Mouse (Mus musculus): ENCODE data around the gene Ap2m1. TPM values are rescaled to one million over a fixed set of nuclear protein-coding genes. Genes with fewer than 3 reads are reported as not detected.

Gene Ap2m1
- polyA plus RNA-seq, 1 experiment from 2014 or later: 834 TPM

DNA sequence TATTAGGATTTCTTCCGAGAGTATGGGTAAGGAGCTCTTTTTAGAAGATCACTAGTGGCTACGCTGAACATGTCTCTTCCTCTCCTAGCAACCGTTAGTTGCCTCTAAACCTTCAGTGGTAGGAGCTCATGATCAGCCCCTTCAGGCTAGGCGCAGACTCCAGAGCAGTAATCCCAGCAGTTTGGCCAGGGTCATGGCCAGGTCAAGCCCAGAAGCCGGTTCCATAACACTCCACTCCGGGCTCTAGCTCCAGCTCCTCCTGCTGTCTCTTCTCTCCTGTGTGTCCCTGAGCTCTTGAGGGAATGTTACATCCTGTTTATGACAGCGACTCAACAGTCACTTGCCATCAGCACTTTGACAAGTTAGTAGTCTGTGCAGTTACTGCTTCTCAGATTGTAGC, 22.1 kb downstream of the Ap2m1 start:
- Histone ChIP-seq H3K4me2 (no peak overlapping the region), H3K36me3 (replicated peaks) (peaks cover 86% of the 10 kb centered on the region), H3K9me3 (no peaks in the 10 kb centered on the region), H3K27ac (no peak overlapping the region), H3K4me1 (no peaks in the 10 kb centered on the region), H3K4me3 (replicated peaks) (no peak overlapping the region), H3K27me3 (no peaks in the 10 kb centered on the region), H3K9ac (no peak overlapping the region)
- WGBS: 87% methylated on average over 7 of the region's 7 CpGs
- no peak for ATAC-seq (ENCODE audit: low FRiP score)

DNA sequence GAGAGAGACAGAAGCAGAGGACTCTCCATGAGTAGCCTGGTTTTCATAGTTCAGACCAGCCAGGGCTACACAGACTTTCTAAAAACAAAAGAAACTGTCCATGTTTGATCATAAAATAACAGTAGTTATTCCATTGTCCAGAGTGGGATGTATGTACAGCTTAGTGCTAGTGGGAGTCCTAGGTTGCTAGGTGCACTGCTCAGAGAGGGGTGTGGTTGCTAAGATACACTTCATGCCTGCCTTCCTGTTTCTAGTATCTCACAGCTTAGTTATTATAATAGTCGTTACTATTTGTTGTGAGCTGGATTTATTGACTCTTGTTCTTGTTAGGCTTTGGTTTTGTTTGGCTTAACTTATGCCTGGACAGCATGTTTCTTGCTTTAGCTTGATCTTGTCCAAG, 29.8 kb downstream of the Ap2m1 start:
- ATAC-seq (ENCODE audit: low FRiP score): no peak
- H3K4me1 ChIP-seq: no peaks in the 10 kb centered on the region
- H3K4me2 ChIP-seq: no peak overlapping the region
- no peak overlapping the region for H3K27ac ChIP-seq
- WGBS: 60% methylated on average over 1 of the region's 1 CpGs
- no peaks in the 10 kb centered on the region for H3K9me3 ChIP-seq
- no peak overlapping the region for H3K4me3 ChIP-seq (replicated peaks)
- H3K9ac ChIP-seq: no peak overlapping the region
- peaks cover 32% of the 10 kb centered on the region for H3K36me3 ChIP-seq (replicated peaks)
- no peaks in the 10 kb centered on the region for H3K27me3 ChIP-seq

DNA sequence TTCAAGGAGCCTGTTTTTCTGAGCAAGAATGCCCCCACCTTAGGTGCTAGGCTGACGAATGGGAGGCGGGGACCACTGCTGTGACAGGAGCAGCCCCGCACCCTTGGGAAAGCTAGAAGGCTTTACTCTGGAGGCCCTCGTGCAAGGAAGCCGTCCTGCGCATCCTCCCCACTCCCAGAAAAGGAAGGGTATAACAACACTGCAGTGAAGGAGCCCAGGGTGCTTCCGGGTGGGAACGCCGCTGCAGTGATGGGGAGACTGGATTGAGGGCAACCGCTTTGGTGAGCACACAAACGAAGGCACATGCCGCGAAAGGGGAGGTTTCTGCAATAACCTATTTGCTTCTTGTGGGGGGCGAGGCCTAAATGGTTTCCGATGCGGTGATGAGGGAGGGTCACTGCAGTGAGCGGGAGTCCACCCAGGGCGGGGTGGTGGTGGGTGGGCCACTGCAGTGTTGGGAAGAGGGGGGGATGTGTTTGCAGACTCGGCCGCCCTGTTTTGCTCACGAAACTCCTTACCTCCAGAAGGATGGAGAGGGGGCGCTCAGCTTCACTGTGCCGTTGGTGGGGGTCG, 54.2 kb downstream of the Ap2m1 start, which contains the start of gene Vwa5b2:
TSS of gene Vwa5b2 (plus strand) at position 106 of the 573 bp plus-strand sequence.
- peak; percentile 55 for ATAC-seq (ENCODE audit: low FRiP score)
- Histone ChIP-seq H3K36me3 (replicated peaks) (no peaks in the 10 kb centered on the region), H3K9ac (peak within 1 kb of the TSS; percentile 63), H3K9me3 (no peaks in the 10 kb centered on the region), H3K27ac (no peak within 1 kb of the TSS), H3K4me3 (replicated peaks) (peak within 1 kb of the TSS; percentile 55), H3K4me1 (peaks cover 26% of the 10 kb centered on the region), H3K4me2 (peak within 1 kb of the TSS; percentile 94), H3K27me3 (peaks cover 65% of the 10 kb centered on the region)
- WGBS: under 1% methylated on average over 24 of the region's 24 CpGs

DNA sequence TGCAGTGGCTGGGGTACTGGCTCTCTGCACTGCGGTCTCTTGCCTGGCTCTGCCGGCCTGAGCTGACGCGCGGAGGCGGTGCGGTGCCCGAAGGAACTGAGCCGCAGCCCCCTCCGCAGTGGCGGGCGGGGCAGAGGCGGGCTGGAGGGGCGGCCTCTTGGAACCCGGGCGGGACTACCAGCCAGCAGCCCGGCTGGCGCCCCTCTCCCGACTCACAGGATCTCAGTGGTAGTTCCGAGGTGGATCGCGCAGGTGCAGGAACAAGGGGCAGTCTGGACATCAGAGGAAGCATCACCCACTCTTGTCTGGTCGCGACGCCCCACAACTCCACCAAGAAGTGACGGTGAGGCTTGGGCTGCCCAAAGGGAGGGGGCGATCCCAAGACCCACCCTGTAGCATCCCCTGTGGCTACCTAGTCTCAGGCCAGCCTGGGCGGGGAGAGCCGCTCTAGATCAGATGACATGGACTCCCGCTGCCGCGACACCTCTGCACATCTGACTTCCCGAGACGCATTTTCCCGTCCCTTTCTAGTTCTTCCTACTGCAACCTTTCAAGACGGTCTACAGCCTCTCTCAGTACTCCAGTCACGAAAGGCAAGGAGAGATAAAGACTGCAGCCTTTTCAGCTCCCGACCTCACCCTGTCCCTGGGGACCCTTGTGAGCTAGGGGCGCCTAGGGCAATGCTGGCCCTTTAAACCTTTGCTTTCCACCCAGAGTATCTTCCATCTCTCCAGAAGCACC, 54.8 kb downstream of the Ap2m1 start:
- Histone ChIP-seq H3K9ac (peak overlapping the region; percentile 63), H3K4me3 (replicated peaks) (peak overlapping the region; percentile 55), H3K4me2 (peak overlapping the region; percentile 94), H3K36me3 (replicated peaks) (no peaks in the 10 kb centered on the region), H3K9me3 (no peaks in the 10 kb centered on the region), H3K4me1 (peaks cover 26% of the 10 kb centered on the region), H3K27ac (no peak overlapping the region), H3K27me3 (peaks cover 70% of the 10 kb centered on the region)
- peak; percentile 78 for ATAC-seq (ENCODE audit: low FRiP score)
- WGBS: under 1% methylated on average over 35 of the region's 39 CpGs

DNA sequence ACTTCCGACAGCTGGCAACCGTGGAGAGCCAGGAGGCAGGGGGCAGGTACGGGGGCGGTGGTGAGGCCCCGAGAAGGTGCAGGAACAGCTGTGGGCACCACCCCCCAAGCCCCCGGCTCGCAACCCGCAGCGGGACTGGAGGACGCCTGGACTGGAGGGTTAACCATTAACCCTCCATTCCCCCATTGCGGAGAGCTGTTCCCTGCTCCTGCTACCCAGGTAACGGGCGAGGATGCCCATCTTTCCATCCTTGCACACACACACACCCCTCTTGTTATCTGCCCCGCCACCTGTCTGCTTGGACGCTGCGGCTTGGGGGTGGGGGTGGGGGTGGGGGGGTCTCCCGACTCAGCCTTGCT, 55.4 kb downstream of the Ap2m1 start:
- H3K36me3 ChIP-seq (replicated peaks): no peaks in the 10 kb centered on the region
- WGBS: 3% methylated on average over 17 of the region's 17 CpGs
- peak overlapping the region; percentile 94 for H3K4me2 ChIP-seq
- peaks cover 26% of the 10 kb centered on the region for H3K4me1 ChIP-seq
- no peak for ATAC-seq (ENCODE audit: low FRiP score)
- H3K9me3 ChIP-seq: no peaks in the 10 kb centered on the region
- H3K4me3 ChIP-seq (replicated peaks): peak overlapping the region; percentile 55
- H3K27me3 ChIP-seq: peaks cover 75% of the 10 kb centered on the region
- H3K9ac ChIP-seq: 0 out of 2 replicates have a peak overlapping the region, but pooled peaks have one; percentile 63
- no peak overlapping the region for H3K27ac ChIP-seq

DNA sequence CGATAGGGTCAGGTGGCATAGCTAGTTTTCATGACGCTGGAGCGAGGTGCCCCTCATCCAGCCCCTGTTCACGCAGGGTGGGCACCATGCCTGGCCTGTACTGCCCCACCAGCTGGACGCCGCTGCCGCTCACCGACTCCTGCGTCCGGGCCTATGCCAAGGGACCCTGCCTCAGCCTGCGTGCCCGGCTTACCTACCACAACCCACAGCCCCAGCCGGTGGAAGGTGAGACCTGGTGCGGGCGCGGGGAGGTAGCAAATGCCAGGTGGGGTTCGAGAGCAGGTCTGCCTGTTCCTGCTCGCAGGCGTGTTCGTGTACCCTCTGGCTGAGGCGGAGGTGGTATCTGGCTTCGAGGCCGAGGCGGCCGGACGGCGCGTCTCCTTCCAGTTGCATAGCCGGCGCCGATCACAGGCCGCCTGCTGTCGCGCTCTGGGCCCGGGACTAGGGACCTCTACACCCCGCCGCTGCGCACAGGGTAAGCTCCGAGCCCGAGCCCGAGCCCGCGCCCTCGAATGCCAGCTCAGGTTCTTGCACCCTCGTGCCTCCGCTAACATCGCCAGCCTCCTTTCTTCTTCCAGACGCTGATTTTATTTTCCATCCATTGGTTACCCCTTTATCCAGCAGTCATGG, 55.9 kb downstream of the Ap2m1 start:
- no peaks in the 10 kb centered on the region for H3K9me3 ChIP-seq
- no peak overlapping the region for H3K9ac ChIP-seq
- H3K27me3 ChIP-seq: peaks cover 80% of the 10 kb centered on the region
- WGBS: 4% methylated on average over 48 of the region's 48 CpGs
- peak overlapping the region; percentile 94 for H3K4me2 ChIP-seq
- H3K27ac ChIP-seq: no peak overlapping the region
- H3K4me3 ChIP-seq (replicated peaks): peak overlapping the region; percentile 55
- H3K36me3 ChIP-seq (replicated peaks): no peaks in the 10 kb centered on the region
- ATAC-seq (ENCODE audit: low FRiP score): peak; percentile 32; the same call in 1 of the 2 replicates
- H3K4me1 ChIP-seq: peaks cover 26% of the 10 kb centered on the region

Other genes starting within 250 kb of the Ap2m1 start
- 95.5 and 100 TPM in 2 replicates for gene Parl, start 233.1 kb upstream of the Ap2m1 start, polyA plus RNA-seq (2016; fragmentation: Nextera tagmentation; extraction: Ambion mirVana)
- gene Cyp2ab1, start 210.1 kb upstream of the Ap2m1 start, polyA plus RNA-seq (2016; fragmentation: Nextera tagmentation; extraction: Ambion mirVana): not detected in 2 replicates
- 102 and 120 TPM in 2 replicates for gene Abcc5, start 109.1 kb upstream of the Ap2m1 start, polyA plus RNA-seq (2016; fragmentation: Nextera tagmentation; extraction: Ambion mirVana)
- gene Eif2b5, start 36.7 kb upstream of the Ap2m1 start, polyA plus RNA-seq (2016; fragmentation: Nextera tagmentation; extraction: Ambion mirVana): 120 and 125 TPM in 2 replicates
- 43.9 and 51.2 TPM in 2 replicates for gene Dvl3, start 18.5 kb upstream of the Ap2m1 start, polyA plus RNA-seq (2016; fragmentation: Nextera tagmentation; extraction: Ambion mirVana)
- 60.9 and 74.3 TPM in 2 replicates for gene Abcf3, start 13.1 kb downstream of the Ap2m1 start, polyA plus RNA-seq (2016; fragmentation: Nextera tagmentation; extraction: Ambion mirVana)
- gene Vwa5b2, start 54.0 kb downstream of the Ap2m1 start, polyA plus RNA-seq (2016; fragmentation: Nextera tagmentation; extraction: Ambion mirVana): 2.0 and 2.8 TPM in 2 replicates
- gene Eef1akmt4, start 76.1 kb downstream of the Ap2m1 start, polyA plus RNA-seq (2016; fragmentation: Nextera tagmentation; extraction: Ambion mirVana): 18.9 and 22.5 TPM in 2 replicates
- gene Gm49333, start 76.1 kb downstream of the Ap2m1 start, polyA plus RNA-seq (2016; fragmentation: Nextera tagmentation; extraction: Ambion mirVana): not detected in 2 replicates
- 40.1 and 41.5 TPM in 2 replicates for gene Alg3, start 76.3 kb downstream of the Ap2m1 start, polyA plus RNA-seq (2016; fragmentation: Nextera tagmentation; extraction: Ambion mirVana)
- 7.4 and 7.9 TPM in 2 replicates for gene Camk2n2, start 85.8 kb downstream of the Ap2m1 start, polyA plus RNA-seq (2016; fragmentation: Nextera tagmentation; extraction: Ambion mirVana)
- 7.2 and 8.5 TPM in 2 replicates for gene Ece2, start 94.3 kb downstream of the Ap2m1 start, polyA plus RNA-seq (2016; fragmentation: Nextera tagmentation; extraction: Ambion mirVana)
- gene Psmd2, start 116.2 kb downstream of the Ap2m1 start, polyA plus RNA-seq (2016; fragmentation: Nextera tagmentation; extraction: Ambion mirVana): 445 and 466 TPM in 2 replicates
- gene Eif4g1, start 132.8 kb downstream of the Ap2m1 start, polyA plus RNA-seq (2016; fragmentation: Nextera tagmentation; extraction: Ambion mirVana): 190 and 211 TPM in 2 replicates
- 21.9 and 25.6 TPM in 2 replicates for gene Fam131a, start 157.8 kb downstream of the Ap2m1 start, polyA plus RNA-seq (2016; fragmentation: Nextera tagmentation; extraction: Ambion mirVana)
- 85.7 and 94.0 TPM in 2 replicates for gene Polr2h, start 182.2 kb downstream of the Ap2m1 start, polyA plus RNA-seq (2016; fragmentation: Nextera tagmentation; extraction: Ambion mirVana)
- gene Clcn2, start 182.3 kb downstream of the Ap2m1 start, polyA plus RNA-seq (2016; fragmentation: Nextera tagmentation; extraction: Ambion mirVana): 18.8 and 23.5 TPM in 2 replicates
- gene Chrd, start 197.6 kb downstream of the Ap2m1 start, polyA plus RNA-seq (2016; fragmentation: Nextera tagmentation; extraction: Ambion mirVana): 2.1 and 2.9 TPM in 2 replicates
- gene Thpo, start 199.0 kb downstream of the Ap2m1 start, polyA plus RNA-seq (2016; fragmentation: Nextera tagmentation; extraction: Ambion mirVana): 0.36 and 0.79 TPM in 2 replicates

All from forebrain, embryonic 12.5 days (tissue).